Mouse (Mus musculus) CH12.LX (cell line): ENCODE data around the gene Bhlhe40. TPM values are rescaled to one million over a fixed set of nuclear protein-coding genes. Genes with fewer than 3 reads are reported as not detected.

Experiments used
- DNase-seq: peaks from one replicate; pipeline ENCODE4 v3.0.0-alpha.2; 2013; ENCODE audit errors: extremely low read depth
- H3K27ac ChIP-seq: 2 replicates; pipeline ENCODE4 v1.5.1; 2012; ENCODE audit warnings: low read depth, mild to moderate bottlenecking, control low read depth, moderate library complexity; ENCODE audit not compliant: insufficient read depth
- H3K27me3 ChIP-seq: replicated peaks from 2 replicates; pipeline ENCODE3; 2012; ENCODE audit warnings: inconsistent platforms
- H3K36me3 ChIP-seq, 2 experiments: replicated peaks in 1 of 2; 2 replicates each; pipeline versions ENCODE3 to v1.6.1; 2012; ENCODE audit warnings: inconsistent platforms in 1 of 2, low read length in 1 of 2, mild to moderate bottlenecking in 1 of 2, mixed read lengths in 1 of 2, moderate library complexity in 1 of 2; ENCODE audit not compliant: control insufficient read depth in 1 of 2, insufficient read depth in 1 of 2
- H3K4me1 ChIP-seq, 2 experiments: 2 replicates each; pipeline ENCODE4 v1.6.1; 2012; ENCODE audit warnings: inconsistent platforms in 1 of 2, moderate library complexity in 1 of 2; ENCODE audit not compliant: insufficient read depth in 2 of 2, control insufficient read depth in 1 of 2
- H3K4me2 ChIP-seq: 2 replicates; pipeline ENCODE4 v1.6.1; 2012; ENCODE audit warnings: low read depth, mild to moderate bottlenecking, control low read depth; ENCODE audit not compliant: poor library complexity, insufficient read depth, severe bottlenecking
- H3K4me3 ChIP-seq, 3 experiments: fragments of 150-350 bp in 1 of 3; sonication (generic) in 1 of 3; replicated peaks in 1 of 3; 2 replicates each; pipeline versions ENCODE3 to v1.5.1; 2011 to 2012; ENCODE audit warnings: low read depth in 2 of 3, low read length in 2 of 3, mild to moderate bottlenecking in 2 of 3, moderate library complexity in 2 of 3, control low read depth in 1 of 3, improper control_type of control experiment in 1 of 3, inconsistent platforms in 1 of 3, mixed read lengths in 1 of 3; ENCODE audit not compliant: poor library complexity in 1 of 3
- H3K79me2 ChIP-seq: replicated peaks from 2 replicates; pipeline ENCODE4 v1.6.1; 2012; ENCODE audit warnings: mild to moderate bottlenecking, moderate library complexity; ENCODE audit not compliant: control insufficient read depth, poor library complexity, insufficient read depth, severe bottlenecking; ENCODE audit errors: extremely low read depth
- H3K9ac ChIP-seq: 2 replicates; pipeline ENCODE4 v1.6.1; 2012; ENCODE audit warnings: low read depth, mild to moderate bottlenecking, control low read depth, moderate library complexity; ENCODE audit not compliant: insufficient read depth
- H3K9me3 ChIP-seq: replicated peaks from 2 replicates; pipeline ENCODE3; 2012; ENCODE audit warnings: low read length, inconsistent platforms, mixed read lengths
- BHLHE40 ChIP-seq: IDR thresholded peaks from 2 replicates; pipeline ENCODE4 v1.6.1; 2011; ENCODE audit warnings: mild to moderate bottlenecking, low read depth, low read length, improper control_type of control experiment
- CTCF ChIP-seq, 2 experiments: IDR thresholded peaks in 1 of 2; conservative IDR thresholded peaks in 1 of 2; 2 replicates each; pipeline ENCODE4 v1.5.1; 2011 to 2012; ENCODE audit warnings: low read depth in 2 of 2, low read length in 2 of 2, improper control_type of control experiment in 1 of 2, inconsistent platforms in 1 of 2, mild to moderate bottlenecking in 1 of 2, moderate library complexity in 1 of 2
- E2F4 ChIP-seq: IDR thresholded peaks from 2 replicates; pipeline ENCODE4 v1.6.1; 2011; ENCODE audit warnings: low read depth, low read length, improper control_type of control experiment; ENCODE audit not compliant: insufficient replicate concordance
- ETS1 ChIP-seq: conservative IDR thresholded peaks from 2 replicates; pipeline ENCODE4 v1.6.1; 2012; ENCODE audit warnings: low read depth, mild to moderate bottlenecking, inconsistent platforms, low read length, improper control_type of control experiment, moderate library complexity
- GABPA ChIP-seq: IDR thresholded peaks from 2 replicates; pipeline ENCODE4 v1.6.1; 2012; ENCODE audit warnings: low read depth, low read length, improper control_type of control experiment, inconsistent platforms; ENCODE audit not compliant: insufficient replicate concordance
- KAT2A ChIP-seq: IDR thresholded peaks from 2 replicates; pipeline ENCODE4 v1.6.1; 2012; ENCODE audit warnings: low read length, improper control_type of control experiment, inconsistent platforms; ENCODE audit not compliant: insufficient replicate concordance
- NRF1 ChIP-seq: IDR thresholded peaks from 2 replicates; pipeline ENCODE4 v1.6.1; 2014; ENCODE audit warnings: low read depth, mild to moderate bottlenecking, inconsistent platforms, low read length, improper control_type of control experiment, moderate library complexity
- RCOR1 ChIP-seq: conservative IDR thresholded peaks from 2 replicates; pipeline ENCODE4 v1.6.1; 2012; ENCODE audit warnings: low read depth, mild to moderate bottlenecking, inconsistent platforms, low read length, improper control_type of control experiment
- TCF12 ChIP-seq: IDR thresholded peaks from 2 replicates; pipeline ENCODE4 v1.6.1; 2014; ENCODE audit warnings: low read depth, mild to moderate bottlenecking, inconsistent platforms, low read length, improper control_type of control experiment
- UBTF ChIP-seq: IDR thresholded peaks from 2 replicates; pipeline ENCODE4 v1.6.1; 2012; ENCODE audit warnings: low read depth, mild to moderate bottlenecking, inconsistent platforms, low read length, improper control_type of control experiment, moderate library complexity
- dilution Hi-C: fragments of 300-500 bp; cut with MboI; formaldehyde crosslinking; loops from 2 replicates; pipeline ENCODE4 v1.14.3; 2020; ENCODE audit warnings: low sequenced_read_pairs; ENCODE audit not compliant: extremely low pct_unique_long_range_greater_than_20kb, extremely low pct_ligation_motif_present
- in situ Hi-C: fragments of 300-500 bp; cut with MboI; formaldehyde crosslinking; loops from 3 replicates; pipeline ENCODE4 v1.14.3; 2019; ENCODE audit warnings: low sequenced_read_pairs, low pct_ligation_motif_present, low pct_unique_long_range_greater_than_20kb, mixed read lengths
- polyA plus RNA-seq: library from polyadenylated mRNA; unstranded; fragments of >175 nt; gene quantifications from 2 replicates; pipeline ENCODE4 v1.2.1, GENCODE M21; 2012; ENCODE audit warnings: low read depth; ENCODE audit not compliant: insufficient read length
- total RNA-seq, 2 experiments: library from RNA; depleted of rRNA; stranded (reverse); fragments of 300-350 nt in 1 of 2; fragments of >200 nt in 1 of 2; gene quantifications; 2 replicates each; pipeline ENCODE4 v1.2.3; 2012 to 2014

The Bhlhe40 gene
- total and polyA plus RNA-seq, 3 experiments: 55.4 to 130 (median 117) TPM

DNA sequence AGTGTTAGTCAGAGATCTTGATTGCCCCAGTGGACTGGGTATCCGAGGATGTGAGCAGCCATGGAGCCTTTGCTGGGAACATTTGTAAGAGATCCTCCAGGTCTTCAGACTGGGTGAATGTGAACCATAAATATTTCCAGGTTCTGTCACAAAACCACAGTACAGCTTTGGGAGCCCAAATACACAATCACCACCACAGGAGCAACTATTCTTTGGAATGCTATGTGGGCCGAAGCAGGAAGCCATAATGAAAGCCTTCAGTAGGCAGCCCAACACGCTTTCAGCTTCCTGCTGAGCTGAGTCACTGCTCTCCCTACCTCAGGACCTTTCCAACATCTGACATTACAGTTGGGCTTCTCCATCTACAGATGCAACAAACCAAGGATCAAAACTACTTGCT is 32.6 kb downstream of the Bhlhe40 start:
- in situ Hi-C loops: no loop called here

DNA sequence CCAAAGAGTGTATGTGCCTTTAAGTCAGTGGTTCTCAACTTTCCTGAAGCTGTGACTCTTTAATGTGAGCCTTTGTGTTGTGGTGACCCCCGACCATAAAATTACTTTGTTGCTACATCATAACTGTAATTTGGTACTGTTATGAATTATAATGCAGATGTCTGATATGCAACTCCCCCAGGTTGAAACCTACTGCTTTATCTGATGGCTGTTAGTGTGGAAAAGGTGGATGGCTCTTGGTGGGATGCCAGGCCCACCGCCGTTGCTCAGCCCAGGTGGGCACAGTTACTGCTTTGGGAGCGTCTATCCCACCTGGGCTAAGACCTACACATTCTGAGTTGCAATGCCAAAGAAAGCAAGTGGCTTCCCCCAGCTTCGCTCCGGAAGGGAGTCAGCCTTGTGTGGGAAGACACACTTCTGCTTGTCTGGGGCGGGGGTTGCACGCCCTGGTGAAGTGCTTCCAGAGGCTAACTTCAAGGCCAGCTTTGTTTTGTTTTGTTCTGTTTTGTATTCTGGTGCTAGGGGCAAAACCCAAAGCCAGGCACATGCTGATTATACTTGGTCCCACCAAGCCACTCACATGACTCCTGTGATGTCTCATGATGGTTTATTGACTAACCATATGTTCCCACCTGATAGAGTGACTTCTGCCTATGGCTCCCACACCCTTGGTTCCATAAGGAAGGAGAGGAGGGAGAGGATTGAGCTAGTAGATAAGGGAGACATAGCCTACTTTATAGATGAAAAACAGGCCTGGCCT is 34.7 kb downstream of the Bhlhe40 start:
- peak overlapping the region; percentile 96 for H3K27ac ChIP-seq
- TF ChIP-seq RCOR1: no peak; the same call in 1 of the 2 replicates
- peak; percentile 40; the same call in 1 of the 2 replicates for TF ChIP-seq ETS1
- no peak for TF ChIP-seq NRF1
- peak; percentile 23; the same call in 1 of the 2 replicates for TF ChIP-seq TCF12
- no peak for TF ChIP-seq E2F4
- peak; percentile 92 for TF ChIP-seq BHLHE40
- H3K9me3 ChIP-seq: no peaks in the 10 kb centered on the region
- no peaks in the 10 kb centered on the region for H3K36me3 ChIP-seq
- in situ Hi-C loops (no loop called here), dilution Hi-C loops (no loop called here)
- H3K4me2 ChIP-seq: peak overlapping the region; percentile 77
- H3K4me1 ChIP-seq: peaks cover 43 to 78% of the 10 kb centered on the region in 2 experiments
- no peak for DNase-seq
- H3K79me2 ChIP-seq: no peaks in the 10 kb centered on the region
- H3K4me3 ChIP-seq: peak overlapping the region in 2 of 3 experiments; percentile 12 to 36
- H3K9ac ChIP-seq: peak overlapping the region; percentile 49
- H3K27me3 ChIP-seq: no peaks in the 10 kb centered on the region

More for the DNA sequence above, 32.6 kb downstream of the Bhlhe40 start:
- Histone ChIP-seq H3K36me3 (no peaks in the 10 kb centered on the region), H3K27me3 (no peaks in the 10 kb centered on the region), H3K9me3 (no peaks in the 10 kb centered on the region), H3K4me2 (no peak overlapping the region), H3K4me3 (no peak overlapping the region), H3K79me2 (no peaks in the 10 kb centered on the region), H3K9ac (no peak overlapping the region), H3K27ac (no peak overlapping the region), H3K4me1 (peaks cover 41 to 74% of the 10 kb centered on the region in 2 experiments)
- no peak for TF ChIP-seq UBTF
- TF ChIP-seq GABPA: no peak
- TF ChIP-seq CTCF (conservative IDR thresholded peaks at IDR 0.05 in 1 of 2, IDR thresholded peaks at IDR 0.05 in 1 of 2; ENCODE audit: low read depth in 2 of 2, low read length in 2 of 2): no peak
- TF ChIP-seq TCF12: no peak
- TF ChIP-seq KAT2A: no peak
- no peak for TF ChIP-seq E2F4
- dilution Hi-C loops: no loop called here
- DNase-seq: no peak
